Mouse (Mus musculus) kidney, embryonic 16.5 days (tissue): ENCODE measurements around the gene Tmem259. TPM values are rescaled to one million over a fixed set of nuclear protein-coding genes. Genes with fewer than 3 reads are reported as not detected.

Experiments used
- ATAC-seq: fragments of 200-750 bp; cut with Nextera tagmentation; 2 replicates; pipeline ENCODE4 v1.8.0; 2017; ENCODE audit warnings: moderate TSS enrichment; ENCODE audit not compliant: low FRiP score, low TSS enrichment
- H3K27ac ChIP-seq: fragments of 300-500 bp; sonication (generic); 2 replicates; pipeline ENCODE4 v1.5.1; 2014; ENCODE audit warnings: low read length
- H3K27me3 ChIP-seq: fragments of 300-500 bp; sonication (generic); 2 replicates; pipeline ENCODE4 v1.6.1; 2014; ENCODE audit warnings: low read length, control low read depth, mixed read lengths; ENCODE audit not compliant: insufficient read depth
- H3K36me3 ChIP-seq: fragments of 300-500 bp; sonication (generic); 2 replicates; pipeline ENCODE4 v1.6.1; 2014; ENCODE audit warnings: low read length, control low read depth, mixed read lengths; ENCODE audit not compliant: insufficient read depth
- H3K4me1 ChIP-seq: fragments of 300-500 bp; sonication (generic); 2 replicates; pipeline ENCODE4 v1.6.1; 2014; ENCODE audit warnings: low read length, control low read depth, mixed read lengths; ENCODE audit not compliant: insufficient read depth
- H3K4me2 ChIP-seq: fragments of 300-500 bp; sonication (generic); replicated peaks from 2 replicates; pipeline ENCODE4 v1.6.1; 2014; ENCODE audit warnings: low read depth, low read length
- H3K4me3 ChIP-seq: fragments of 300-500 bp; sonication (generic); 2 replicates; pipeline ENCODE4 v1.5.1; 2014; ENCODE audit warnings: mild to moderate bottlenecking, low read length
- H3K9ac ChIP-seq: fragments of 300-500 bp; sonication (generic); replicated peaks from 2 replicates; pipeline ENCODE4 v1.6.1; 2014; ENCODE audit warnings: low read length
- H3K9me3 ChIP-seq: fragments of 300-500 bp; sonication (generic); 2 replicates; pipeline ENCODE4 v1.6.1; 2016; ENCODE audit warnings: low read length, control low read depth
- WGBS: fragments of 180-500 bp; shearing (Covaris S2); extraction: QIAGEN DNeasy Blood & Tissue Kit; methylation state at CpG from one replicate; pipeline ENCODE4 v1.1.7; 2014; 5-methylcytosine and 5-hydroxymethylcytosine counted together
- polyA plus RNA-seq: library from polyadenylated mRNA; unstranded; fragments of >200 nt; fragmentation: Nextera tagmentation; extraction: Ambion mirVana; gene quantifications from 2 replicates; pipeline ENCODE4 v1.2.1, GENCODE M21; 2015

The Tmem259 gene
- polyA plus RNA-seq, 1 experiment from 2014 or later, result 11.2 TPM

- Histone ChIP-seq H3K27ac (peak overlapping the region; percentile 94), H3K4me1 (peaks cover 47% of the 10 kb centered on the region), H3K4me3 (peak overlapping the region; percentile 15; the same call in 1 of the 2 replicates), H3K9ac (peak overlapping the region; percentile 58), H3K36me3 (peaks cover 39% of the 10 kb centered on the region), H3K9me3 (no peaks in the 10 kb centered on the region), H3K4me2 (peak overlapping the region; percentile 34), H3K27me3 (no peaks in the 10 kb centered on the region)
- 21% methylated on average over 7 of the region's 7 CpGs for WGBS
- ATAC-seq, result no peak
These were observed 37.3 kb downstream of the Tmem259 start for GRCm38 (mm10) chr10:79946752-79947322.

GRCm38 (mm10) chr10:79945507-79946234 lies 38.5 kb downstream of the Tmem259 start:
- WGBS, result 22% methylated on average over 16 of the region's 16 CpGs
- H3K4me2 ChIP-seq, result peak overlapping the region; percentile 34
- no peaks in the 10 kb centered on the region for H3K27me3 ChIP-seq
- peak overlapping the region; percentile 94 for H3K27ac ChIP-seq
- no peak overlapping the region for H3K4me3 ChIP-seq
- ATAC-seq, result peak; percentile 80
- H3K9me3 ChIP-seq, result no peaks in the 10 kb centered on the region
- H3K4me1 ChIP-seq, result peaks cover 47% of the 10 kb centered on the region
- peaks cover 32% of the 10 kb centered on the region for H3K36me3 ChIP-seq
- H3K9ac ChIP-seq, result peak overlapping the region; percentile 18

GRCm38 (mm10) chr10:79943471-79943901 lies 40.6 kb downstream of the Tmem259 start:
- Histone ChIP-seq H3K36me3 (peaks cover 10% of the 10 kb centered on the region), H3K4me1 (peaks cover 58% of the 10 kb centered on the region), H3K4me3 (no peak overlapping the region), H3K27me3 (no peaks in the 10 kb centered on the region), H3K9me3 (no peaks in the 10 kb centered on the region), H3K27ac (peak overlapping the region; percentile 94), H3K4me2 (no peak overlapping the region), H3K9ac (peak overlapping the region; percentile 41)
- ATAC-seq, result no peak
- 60% methylated on average over 9 of the region's 9 CpGs for WGBS

- Histone ChIP-seq H3K9me3 (no peaks in the 10 kb centered on the region), H3K4me3 (no peak overlapping the region), H3K4me1 (peaks cover 63% of the 10 kb centered on the region), H3K4me2 (no peak overlapping the region), H3K9ac (peak overlapping the region; percentile 41), H3K27ac (peak overlapping the region; percentile 94; the same call in 1 of the 2 replicates), H3K27me3 (no peaks in the 10 kb centered on the region), H3K36me3 (peaks cover 8% of the 10 kb centered on the region)
- no peak for ATAC-seq
- WGBS, result 84% methylated on average over 1 of the region's 1 CpGs
These were observed 41.1 kb downstream of the Tmem259 start for GRCm38 (mm10) chr10:79942988-79943387.

GRCm38 (mm10) chr10:79940749-79941148 lies 43.4 kb downstream of the Tmem259 start:
- Histone ChIP-seq H3K4me3 (no peak overlapping the region), H3K4me2 (no peak overlapping the region), H3K36me3 (peaks cover 8% of the 10 kb centered on the region), H3K9ac (no peak overlapping the region), H3K27me3 (no peaks in the 10 kb centered on the region), H3K4me1 (peaks cover 68% of the 10 kb centered on the region), H3K27ac (no peak overlapping the region), H3K9me3 (no peaks in the 10 kb centered on the region)
- ATAC-seq, result no peak
- WGBS, result 50% methylated on average over 7 of the region's 7 CpGs

- Histone ChIP-seq H3K27me3 (no peaks in the 10 kb centered on the region), H3K9me3 (no peaks in the 10 kb centered on the region), H3K9ac (0 out of 2 replicates have a peak overlapping the region, but pooled peaks have one; percentile 7), H3K4me2 (0 out of 2 replicates have a peak overlapping the region, but pooled peaks have one; percentile 10), H3K36me3 (peaks cover 14% of the 10 kb centered on the region), H3K4me3 (no peak overlapping the region), H3K27ac (peak overlapping the region; percentile 87), H3K4me1 (peaks cover 66% of the 10 kb centered on the region)
- WGBS, result 54% methylated on average over 11 of the region's 11 CpGs
- ATAC-seq, result peak; percentile 74
These were observed 46.2 kb downstream of the Tmem259 start for GRCm38 (mm10) chr10:79937775-79938526.

GRCm38 (mm10) chr10:79936911-79937441 lies 47.2 kb downstream of the Tmem259 start:
- Histone ChIP-seq H3K4me1 (peaks cover 74% of the 10 kb centered on the region), H3K36me3 (peaks cover 15% of the 10 kb centered on the region), H3K4me3 (no peak overlapping the region), H3K9me3 (no peaks in the 10 kb centered on the region), H3K27ac (peak overlapping the region; percentile 87; the same call in 1 of the 2 replicates), H3K9ac (no peak overlapping the region), H3K27me3 (no peaks in the 10 kb centered on the region), H3K4me2 (no peak overlapping the region; the same call in 1 of the 2 replicates)
- 51% methylated on average over 27 of the region's 27 CpGs for whole genome bisulfite sequencing
- no peak for ATAC-seq

- no peak for ATAC-seq
These were observed 47.7 kb downstream of the Tmem259 start for GRCm38 (mm10) chr10:79936284-79936910.

More at GRCm38 (mm10) chr10:79936284-79936910, 47.7 kb downstream of the Tmem259 start:
- H3K27me3 ChIP-seq, result no peaks in the 10 kb centered on the region
- WGBS, result 51% methylated on average over 10 of the region's 10 CpGs
- 0 out of 2 replicates have a peak overlapping the region, but pooled peaks have one; percentile 1 for H3K9ac ChIP-seq
- H3K36me3 ChIP-seq, result peaks cover 15% of the 10 kb centered on the region
- H3K4me1 ChIP-seq, result peaks cover 80% of the 10 kb centered on the region
- H3K9me3 ChIP-seq, result no peaks in the 10 kb centered on the region
- H3K4me3 ChIP-seq, result no peak overlapping the region
- H3K4me2 ChIP-seq, result no peak overlapping the region; the same call in 1 of the 2 replicates
- peak overlapping the region; percentile 69 for H3K27ac ChIP-seq
